22 mouse cellular contexts compared by ENCODE assay signal in genomic region chr19:56358890-56359289, GRCm38 (mm10). TPM values are rescaled to one million over a fixed set of nuclear protein-coding genes. Genes with fewer than 3 reads are reported as not detected.
DNase-seq lines count a peak whose midpoint lies in the region; TF ChIP-seq lines count a peak whose summit lies in the region.
"Had no signal": no experiment of that assay in that cellular context is flagged by ENCODE, and none has a peak within 500 bp of the region (broad histone marks: within the 10 kb centered on the region; RNA-seq: fewer than 3 reads in every experiment).

No protein-coding gene starts in this region.

- TF ChIP-seq POLR2A in MEL (IDR thresholded peaks at IDR 0.05; ENCODE audit: control insufficient read depth in 1 of 2, insufficient read depth in 1 of 2, low read depth in 1 of 2, low read length in 2 of 2, poor library complexity in 1 of 2) = no peak

- intact Hi-C loops in gastrocnemius, adult 2 months (cut with DNase I) = no loop called here
- intact Hi-C loops in gastrocnemius, postnatal 14 days (cut with DNase I; ENCODE audit: low total_unique reads) = no loop called here

- no peaks in the 10 kb centered on the region for H3K79me2 ChIP-seq in MEL (ENCODE audit: control insufficient read depth, insufficient read depth, low read length, poor library complexity)

- no peak for TF ChIP-seq EP300 in MEL (IDR thresholded peaks at IDR 0.05; ENCODE audit: low read depth in 1 of 2, low read length in 2 of 2)

- no peak overlapping the region for H3K9ac ChIP-seq in MEL (ENCODE audit: control insufficient read depth, low read depth, low read length, poor library complexity, severe bottlenecking)
- H3K9ac ChIP-seq: embryonic facial prominence, embryonic 13.5 days; embryonic facial prominence, embryonic 15.5 days; forebrain, embryonic 12.5 days had no signal

- peaks cover 0 to 4% of the 10 kb centered on the region in 2 experiments; a peak in 2 of 4 replicates for H3K4me1 ChIP-seq in MEL (ENCODE audit: control insufficient read depth in 1 of 2, insufficient read depth in 2 of 2, low read length in 2 of 2)
- no peaks in the 10 kb centered on the region for H3K4me1 ChIP-seq in midbrain, embryonic 10.5 days
- H3K4me1 ChIP-seq: embryonic facial prominence, embryonic 13.5 days; embryonic facial prominence, embryonic 15.5 days had no signal

- peak overlapping the region; percentile 58 for H3K27ac ChIP-seq in gastrocnemius, adult 2 months
- no peak overlapping the region for H3K27ac ChIP-seq in MEL (ENCODE audit: control insufficient read depth, low read depth, low read length)
- H3K27ac ChIP-seq in midbrain, embryonic 10.5 days (replicated peaks) = no peak overlapping the region
- H3K27ac ChIP-seq: embryonic facial prominence, embryonic 13.5 days; embryonic facial prominence, embryonic 15.5 days; forebrain, embryonic 10.5 days; forebrain, embryonic 12.5 days had no signal

- H3K36me3 ChIP-seq in MEL (ENCODE audit: control insufficient read depth in 1 of 2, insufficient read depth in 2 of 2, low read length in 2 of 2) = no peaks in the 10 kb centered on the region
- H3K36me3 ChIP-seq in midbrain, embryonic 10.5 days = no peaks in the 10 kb centered on the region
- H3K36me3 ChIP-seq: embryonic facial prominence, embryonic 13.5 days; embryonic facial prominence, embryonic 15.5 days; forebrain, embryonic 10.5 days; forebrain, embryonic 12.5 days; G1E had no signal

- DNase-seq in gastrocnemius, adult 2 months = peak; percentile 9
- no peak for DNase-seq in gastrocnemius, postnatal 14 days
- DNase-seq in MEL (ENCODE audit: low read depth, low spot score) = no peak
- DNase-seq in neural tube, embryonic 10.5 days (ENCODE audit: extremely low spot score, low spot score) = no peak
- DNase-seq in midbrain, embryonic 10.5 days (ENCODE audit: low spot score) = no peak
- DNase-seq: adrenal gland, adult 2 months; adrenal gland, postnatal 10 days; adrenal gland, postnatal 25 days; cerebellum, adult 11 months; cerebellum, adult 18-20 months; cerebellum, adult 8-10 months; cerebellum, adult 9-11 months; cerebellum, postnatal 14 days; cerebellum, postnatal 36 days; embryo, embryonic 11 days had no signal

- no peak for TF ChIP-seq CTCF in gastrocnemius, adult 2 months (IDR thresholded peaks at IDR 0.05)
- no peak for TF ChIP-seq CTCF in MEL (IDR thresholded peaks at IDR 0.05 in 2 of 3, conservative IDR thresholded peaks at IDR 0.05 in 1 of 3; ENCODE audit: control insufficient read depth in 1 of 3, insufficient read depth in 1 of 3, low read depth in 2 of 3, low read length in 3 of 3, poor library complexity in 1 of 3, severe bottlenecking in 1 of 3)

- H3K4me3 ChIP-seq in gastrocnemius, adult 2 months = no peak overlapping the region
- H3K4me3 ChIP-seq in MEL (ENCODE audit: control insufficient read depth in 1 of 2, insufficient read depth in 1 of 2, low read depth in 2 of 2, low read length in 2 of 2) = no peak overlapping the region
- no peak overlapping the region for H3K4me3 ChIP-seq in midbrain, embryonic 10.5 days
- H3K4me3 ChIP-seq: embryonic facial prominence, embryonic 13.5 days; embryonic facial prominence, embryonic 15.5 days; erythroblast, embryonic 14.5 days; forebrain, embryonic 10.5 days; forebrain, embryonic 12.5 days had no signal

- 83% methylated on average over 2 of the region's 2 CpGs for WGBS in midbrain, embryonic 10.5 days

- H3K9me3 ChIP-seq in MEL (replicated peaks; ENCODE audit: insufficient read depth, low read length) = no peaks in the 10 kb centered on the region
- no peaks in the 10 kb centered on the region for H3K9me3 ChIP-seq in midbrain, embryonic 10.5 days (replicated peaks)
- H3K9me3 ChIP-seq: embryonic facial prominence, embryonic 13.5 days; embryonic facial prominence, embryonic 15.5 days; forebrain, embryonic 10.5 days; forebrain, embryonic 12.5 days; G1E had no signal

- no peak for TF ChIP-seq RAD21 in MEL (IDR thresholded peaks at IDR 0.05; ENCODE audit: low read depth, low read length)

- H3K27me3 ChIP-seq in MEL (ENCODE audit: control insufficient read depth in 1 of 2, insufficient read depth in 2 of 2, low read length in 2 of 2) = no peaks in the 10 kb centered on the region
- no peaks in the 10 kb centered on the region for H3K27me3 ChIP-seq in midbrain, embryonic 10.5 days (ENCODE audit: low read depth, poor library complexity, severe bottlenecking)
- H3K27me3 ChIP-seq: embryonic facial prominence, embryonic 13.5 days had no signal

TF ChIP-seq in MEL, 35 proteins besides CTCF, POLR2A, EP300 and RAD21:
- TF ChIP-seq USF1 (IDR thresholded peaks at IDR 0.05; ENCODE audit: low read depth, low read length) = peak; percentile 66
- no peak for TF ChIP-seq ZMIZ1 (IDR thresholded peaks at IDR 0.05; ENCODE audit: low read depth, low read length)

RNA-seq across cellular contexts. Expression of gene Nrap, which starts 30.9 kb away (rescaled TPM):
- 100 to 1,000 TPM; 675 to 914 TPM for total RNA-seq in gastrocnemius, adult 2 months (2021)
- 100 to 1,000 TPM; 506 to 571 TPM for total RNA-seq in gastrocnemius, postnatal 14 days (2021)
- total RNA-seq in MEL (2012; rRNA removed) = 0.07 and 0.08 TPM in 2 replicates
- under 1 TPM in 1 of 2 experiments, not detected in 1; 0.11 TPM for polyA plus RNA-seq in MEL (2012; ENCODE audit: insufficient read depth in 1 of 2, insufficient read length in 2 of 2, low read depth in 1 of 2, low replicate concordance in 2 of 2, missing spikeins in 1 of 2)
- 0.06 and 0.24 TPM in 2 replicates for polyA plus RNA-seq in midbrain, embryonic 10.5 days (2016; fragmentation: Nextera tagmentation; extraction: Ambion mirVana)
- total RNA-seq: adrenal gland, adult 2 months had no signal
- polyA plus RNA-seq: adrenal gland, adult 2 months; embryonic facial prominence, embryonic 11.5 days had no signal

RNA-seq across cellular contexts. Expression of gene Casp7, which starts 38.0 kb away (rescaled TPM):
- total RNA-seq in gastrocnemius, adult 2 months (2021) = 1 to 10 TPM; 2.4 to 4.9 TPM
- total RNA-seq in gastrocnemius, postnatal 14 days (2021) = 1 to 10 TPM; 6.2 to 7.7 TPM
- 53.9 and 70.4 TPM in 2 replicates for total RNA-seq in MEL (2012; rRNA removed)
- polyA plus RNA-seq in MEL (2012; ENCODE audit: insufficient read depth in 1 of 2, insufficient read length in 2 of 2, low read depth in 1 of 2, low replicate concordance in 2 of 2, missing spikeins in 1 of 2) = 10 to 100 TPM in 1 of 2 experiments, not detected in 1; 69.4 TPM
- 14.7 and 17.1 TPM in 2 replicates for polyA plus RNA-seq in midbrain, embryonic 10.5 days (2016; fragmentation: Nextera tagmentation; extraction: Ambion mirVana)

Comparison
In these comparisons a context has a peak if more than half of its experiments do, and no peak if none do; other contexts are left out.
1. RNA of gene Nrap, which starts 30.9 kb away (total RNA-seq): 675 to 914 TPM in gastrocnemius, adult 2 months and 506 to 571 TPM in gastrocnemius, postnatal 14 days; 0.07 to 0.08 TPM in MEL; every median in the first group is over 100 times any median in the second.